Mouse (Mus musculus): ENCODE results near the gene Negr1. TPM values are rescaled to one million over a fixed set of nuclear protein-coding genes. Genes with fewer than 3 reads are reported as not detected.

Negr1 gene
- polyA plus RNA-seq (2014; fragmentation: Illumina TruSeq; extraction: RNeasy Lipid Tissue Mini Kit (QIAGEN cat#74804); ENCODE audit: low read depth, low replicate concordance), result 1.2 TPM

DNA sequence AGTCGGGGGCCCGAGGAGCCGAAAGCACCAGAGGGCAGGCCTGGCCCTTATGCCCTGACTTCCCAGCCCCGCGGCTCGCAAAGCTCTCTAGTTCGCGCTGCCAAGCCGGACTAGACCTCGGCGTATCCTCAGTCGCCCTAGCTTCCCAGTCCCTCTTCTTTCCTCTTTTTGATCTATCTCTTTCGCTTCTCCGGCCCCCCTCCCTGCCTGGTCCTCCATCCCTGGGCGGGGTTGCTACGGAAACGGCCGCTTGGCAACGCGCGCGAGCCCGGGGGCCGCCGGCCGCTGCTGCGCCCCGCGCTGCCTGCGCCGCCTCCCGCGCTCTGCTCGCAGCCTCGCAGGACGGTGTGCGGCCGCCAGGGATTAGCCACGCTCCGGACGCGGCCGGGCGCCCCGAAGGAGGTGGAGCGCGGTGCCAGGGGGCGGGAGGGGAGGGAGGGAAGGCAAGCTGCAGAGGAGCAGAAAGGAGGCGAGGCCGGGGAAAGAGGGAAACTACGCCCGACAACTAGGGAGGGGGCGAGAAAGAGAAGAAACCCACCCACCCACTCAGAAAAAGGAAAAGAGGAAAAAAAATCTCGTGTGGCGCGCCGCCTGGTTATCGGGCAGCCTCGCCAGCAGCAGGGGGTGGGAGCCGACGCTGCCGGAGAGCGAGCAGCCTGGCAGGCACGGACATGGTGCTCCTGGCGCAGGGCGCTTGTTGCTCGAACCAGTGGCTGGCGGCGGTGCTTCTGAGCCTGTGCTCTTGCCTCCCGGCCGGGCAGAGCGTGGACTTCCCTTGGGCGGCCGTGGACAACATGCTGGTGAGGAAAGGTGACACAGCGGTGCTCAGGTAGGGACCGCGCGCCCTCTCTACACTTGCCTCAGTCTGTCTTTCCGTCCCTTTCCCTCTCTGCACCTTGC lies at the start of gene Negr1:
Gene Negr1 (plus strand): TSS at position 271 of the 900 bp plus-strand sequence.

Data from testis, adult 10 weeks (tissue).